Mouse (Mus musculus): ENCODE results near the gene Gse1. TPM values are rescaled to one million over a fixed set of nuclear protein-coding genes. Genes with fewer than 3 reads are reported as not detected.
A peak's percentile ranks its signal among the peaks of the same experiment; 100 is the strongest.
"Not testable (repeated sequence)": the region's sequence is repeated elsewhere in the genome, so short reads cannot be mapped to it uniquely, and the experiment has no call there.

Gse1 gene
- total RNA-seq, 2 experiments from 2014 or later: 58.1 to 60.7 TPM

- peak; percentile 68 to 69 for DNase-seq (ENCODE audit: low spot score in 2 of 2)
Observed at GRCm38 (mm10) chr8:120319449-120319848, 91.2 kb downstream of the Gse1 start.

DNA sequence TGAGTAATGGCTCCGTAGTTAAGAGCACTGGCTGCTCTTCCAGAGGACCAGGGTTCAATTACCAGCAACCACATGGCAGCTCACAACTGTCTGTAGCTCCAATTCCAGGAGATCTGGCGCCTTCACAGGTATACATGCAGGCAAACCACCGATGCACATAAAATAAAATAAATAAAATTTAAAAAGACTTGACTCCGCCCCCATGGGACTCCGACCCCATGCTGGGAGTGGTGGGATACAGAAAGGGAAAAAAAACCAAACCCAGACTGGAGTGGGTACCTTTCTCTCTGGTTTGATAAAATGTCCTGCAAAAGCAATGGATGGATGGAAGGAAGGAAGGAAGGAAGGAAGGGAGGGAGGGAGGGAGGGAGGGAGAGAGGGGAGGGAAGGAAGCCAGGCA lies 91.9 kb downstream of the Gse1 start:
- DNase-seq (ENCODE audit: low spot score in 2 of 2): no peak

- DNase-seq (ENCODE audit: low spot score in 2 of 2): no peak
Observed at GRCm38 (mm10) chr8:120321724-120322123, 93.5 kb downstream of the Gse1 start.

GRCm38 (mm10) chr8:120322956-120323448 lies 94.7 kb downstream of the Gse1 start:
- DNase-seq (ENCODE audit: low spot score in 2 of 2): no peak

GRCm38 (mm10) chr8:120324555-120324954 lies 96.3 kb downstream of the Gse1 start:
- no peak for DNase-seq (ENCODE audit: low spot score in 2 of 2)

GRCm38 (mm10) chr8:120325172-120325767 lies 97.0 kb downstream of the Gse1 start:
- DNase-seq (ENCODE audit: low spot score in 2 of 2): no peak

DNA sequence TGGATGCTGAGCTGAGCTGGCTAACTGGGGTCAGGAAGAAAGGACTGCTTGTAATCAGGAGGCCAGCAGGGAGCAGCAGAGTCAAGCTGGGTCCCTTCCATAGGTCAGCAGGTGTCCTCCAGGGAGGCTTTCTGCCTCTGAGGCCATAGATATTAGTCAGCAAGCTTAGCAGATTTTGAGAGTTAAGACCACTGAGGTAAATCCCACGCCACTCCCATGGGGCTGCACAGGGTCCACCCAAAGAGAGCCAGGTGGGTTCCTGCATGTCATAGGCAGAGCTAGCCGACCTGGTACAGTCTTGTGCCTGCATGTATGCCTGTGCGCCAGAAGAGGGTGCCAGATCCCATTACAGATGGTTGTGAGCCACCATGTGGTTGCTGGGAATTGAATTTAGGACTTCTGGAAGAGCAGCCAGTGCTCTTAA lies 98.9 kb downstream of the Gse1 start:
- no peak for DNase-seq (ENCODE audit: low spot score in 2 of 2)

DNA sequence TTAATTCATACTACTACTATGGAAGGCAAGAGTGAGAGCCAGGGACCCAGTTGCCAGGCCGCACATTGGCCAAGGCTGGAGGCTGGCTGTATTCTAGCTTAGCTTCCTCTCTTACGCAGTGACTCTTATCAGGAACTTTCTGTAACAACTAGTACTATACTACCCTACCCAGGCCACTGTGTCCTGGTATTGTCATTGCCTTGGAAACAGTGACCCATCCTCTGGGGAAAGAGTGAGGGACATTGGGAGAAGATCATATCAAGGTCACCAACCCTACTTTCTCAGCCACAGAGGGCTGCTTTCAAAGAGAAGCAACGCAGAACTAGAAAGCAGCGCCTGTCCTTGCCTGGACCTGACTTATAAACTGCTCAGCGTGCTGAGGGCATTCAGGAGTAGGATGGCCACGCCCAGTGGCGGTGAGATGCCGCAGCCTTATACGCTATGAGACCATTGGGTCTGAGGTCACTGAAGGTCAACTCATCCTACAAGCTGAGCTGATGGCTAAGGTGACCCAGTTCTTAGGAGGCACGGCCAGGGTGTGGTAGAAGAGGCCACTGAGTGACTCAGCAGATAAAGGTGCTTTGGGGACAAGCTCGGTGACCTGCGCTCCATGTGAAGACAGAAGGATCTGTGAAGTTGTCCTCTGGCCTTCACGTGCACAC lies 100.2 kb downstream of the Gse1 start:
- no peak for DNase-seq (ENCODE audit: low spot score in 2 of 2)

DNA sequence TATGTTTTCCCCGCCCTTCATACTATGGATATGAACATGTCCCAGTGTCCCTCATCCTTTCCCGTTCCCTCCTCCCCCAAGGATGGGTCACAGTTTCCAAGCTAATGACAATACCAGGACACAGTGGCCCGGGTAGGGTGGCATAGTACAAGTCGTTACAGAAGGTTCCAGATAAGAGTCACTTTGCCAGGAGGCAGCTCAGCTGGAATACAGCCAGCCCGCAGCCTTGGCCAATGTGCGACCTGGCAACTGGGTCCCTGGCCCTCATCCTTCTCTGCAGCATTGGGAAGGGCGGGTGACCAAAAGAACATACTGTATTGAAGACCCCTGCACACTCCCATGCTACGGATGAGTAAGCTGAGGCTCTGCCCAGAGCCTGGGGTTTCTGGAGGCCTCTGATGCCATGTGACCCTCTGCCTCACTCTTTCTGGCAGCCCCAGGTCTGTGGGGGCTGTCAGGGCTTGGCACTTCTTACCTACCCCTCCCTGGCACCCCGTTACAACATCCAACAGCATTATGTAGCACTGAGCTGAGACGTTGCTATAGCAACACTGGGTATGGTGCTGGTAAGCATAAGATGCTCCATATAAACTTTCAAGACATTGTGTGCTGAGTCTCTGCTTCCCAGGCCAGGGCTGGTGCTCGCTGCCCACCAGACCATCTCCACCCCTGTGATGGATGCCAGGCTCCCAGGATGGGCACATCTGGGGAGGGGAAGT lies 100.9 kb downstream of the Gse1 start:
- no peak for DNase-seq (ENCODE audit: low spot score in 2 of 2)

DNA sequence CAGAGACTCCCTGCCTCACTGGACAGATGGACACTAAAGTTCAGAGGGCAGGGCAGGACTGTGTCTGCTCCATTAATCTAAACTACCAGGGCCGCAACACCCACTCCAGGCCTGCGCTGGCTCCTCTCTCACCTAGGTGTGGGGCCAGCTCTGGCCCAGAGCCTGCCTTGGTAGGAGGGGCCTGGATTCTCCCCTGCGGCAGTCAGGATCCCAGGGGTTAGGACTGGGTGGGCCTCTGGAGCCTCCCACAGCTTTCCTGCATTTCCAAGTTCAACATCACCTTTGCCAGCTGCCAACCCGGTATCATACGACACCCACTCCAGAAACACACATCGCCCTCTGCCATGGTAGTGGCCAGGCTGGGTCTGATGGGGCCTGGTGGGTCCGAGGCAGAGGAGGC lies 102.8 kb downstream of the Gse1 start:
- DNase-seq (ENCODE audit: low spot score in 2 of 2): no peak

GRCm38 (mm10) chr8:120332379-120333229 lies 104.3 kb downstream of the Gse1 start:
- no peak for DNase-seq (ENCODE audit: low spot score in 2 of 2)

DNA sequence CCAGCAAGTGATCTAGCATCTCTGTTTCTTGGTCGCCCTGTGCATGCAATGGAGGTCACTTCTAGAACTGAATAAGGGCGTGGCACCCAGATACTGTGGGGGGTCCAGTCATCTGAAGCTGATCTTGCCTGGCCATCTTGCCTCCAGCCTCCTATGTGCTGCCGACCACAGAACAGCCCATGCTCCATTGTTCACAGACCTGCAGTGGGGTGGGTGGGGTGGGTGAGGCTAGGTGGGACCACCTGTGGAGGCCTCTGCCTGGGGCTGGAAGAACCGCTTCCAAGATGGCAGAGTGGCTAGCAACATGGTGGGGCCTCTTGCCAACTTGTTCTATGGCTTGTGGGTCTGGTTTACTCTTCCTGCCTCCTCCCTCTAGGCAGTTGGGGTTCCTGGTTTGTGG lies 105.4 kb downstream of the Gse1 start:
- no peak for DNase-seq (ENCODE audit: low spot score in 2 of 2)

DNA sequence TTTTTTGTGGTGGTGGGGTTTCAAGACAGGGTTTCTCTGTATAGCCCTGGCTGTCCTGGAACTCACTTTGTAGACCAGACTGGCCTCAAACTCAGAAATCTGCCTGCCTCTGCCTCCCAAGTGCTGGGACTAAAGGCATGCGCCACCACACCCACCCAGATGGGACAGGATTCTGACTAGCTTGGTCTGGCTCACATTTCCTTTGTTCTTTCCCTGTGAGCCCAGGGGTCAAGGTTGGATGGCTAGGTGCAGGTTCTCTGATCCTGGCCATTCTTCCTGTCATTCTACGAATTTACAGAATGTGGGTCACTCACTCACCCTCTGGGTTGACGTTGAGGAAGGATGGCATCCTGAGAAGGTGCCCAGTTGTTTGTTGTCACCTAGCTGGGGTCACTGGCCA lies 106.0 kb downstream of the Gse1 start:
- DNase-seq (ENCODE audit: low spot score in 2 of 2): not testable (repeated sequence)

DNA sequence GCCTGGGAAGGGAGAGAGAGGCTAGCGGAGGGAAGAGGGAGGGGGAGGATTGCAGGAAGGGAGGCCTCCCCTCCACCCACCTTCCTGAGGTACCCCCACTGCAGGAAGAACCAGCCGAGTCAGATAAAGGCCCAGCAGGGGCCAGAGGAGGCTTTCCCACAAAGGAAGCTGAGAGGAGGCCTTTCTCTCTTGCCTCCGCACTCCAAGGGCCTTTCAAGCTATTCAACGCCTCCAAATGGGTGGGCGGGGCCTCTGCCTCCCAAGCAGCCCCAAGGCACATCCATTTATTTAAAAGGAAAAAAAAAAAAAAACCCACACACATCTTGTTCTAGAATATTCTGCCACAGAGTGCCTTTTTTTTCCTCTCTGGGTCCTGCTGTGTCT lies 106.6 kb downstream of the Gse1 start:
- DNase-seq (ENCODE audit: low spot score in 2 of 2): no peak

GRCm38 (mm10) chr8:120335262-120336086 lies 107.2 kb downstream of the Gse1 start:
- no peak for DNase-seq (ENCODE audit: low spot score in 2 of 2)

- DNase-seq (ENCODE audit: low spot score in 2 of 2): no peak
Observed at GRCm38 (mm10) chr8:120336087-120336380, 107.8 kb downstream of the Gse1 start.

DNA sequence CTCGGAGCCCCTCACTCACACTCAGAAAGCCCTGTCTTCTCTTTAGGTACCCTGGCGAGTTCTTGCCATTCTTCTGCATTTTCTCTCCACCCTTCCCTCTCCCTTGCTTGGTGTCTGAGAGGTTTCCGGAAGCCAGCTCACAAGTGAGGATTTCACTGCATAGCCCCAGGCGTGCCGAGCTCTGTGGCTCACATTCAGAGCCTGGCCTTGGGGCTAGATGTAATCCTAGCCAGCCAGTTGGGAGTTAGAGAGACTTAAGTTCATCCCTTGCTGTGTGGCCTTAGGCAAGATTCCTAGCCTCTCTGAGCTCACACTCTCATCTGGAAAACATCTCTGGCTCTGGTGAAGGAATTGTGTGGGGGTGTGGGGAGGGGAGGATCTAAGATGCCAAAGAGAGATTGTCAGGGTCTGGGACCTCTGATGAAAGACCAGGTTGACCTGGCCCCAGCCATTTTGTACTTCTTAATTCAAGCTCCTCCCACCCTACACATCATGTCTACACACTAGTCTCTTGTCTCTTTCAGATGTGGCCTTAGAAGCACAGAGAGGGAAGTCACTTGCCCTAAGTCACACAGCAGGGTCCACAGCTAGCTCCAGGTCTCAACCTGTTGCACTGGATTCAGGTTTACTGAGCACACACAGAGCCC lies 108.8 kb downstream of the Gse1 start:
- DNase-seq (ENCODE audit: low spot score in 2 of 2): no peak

DNA sequence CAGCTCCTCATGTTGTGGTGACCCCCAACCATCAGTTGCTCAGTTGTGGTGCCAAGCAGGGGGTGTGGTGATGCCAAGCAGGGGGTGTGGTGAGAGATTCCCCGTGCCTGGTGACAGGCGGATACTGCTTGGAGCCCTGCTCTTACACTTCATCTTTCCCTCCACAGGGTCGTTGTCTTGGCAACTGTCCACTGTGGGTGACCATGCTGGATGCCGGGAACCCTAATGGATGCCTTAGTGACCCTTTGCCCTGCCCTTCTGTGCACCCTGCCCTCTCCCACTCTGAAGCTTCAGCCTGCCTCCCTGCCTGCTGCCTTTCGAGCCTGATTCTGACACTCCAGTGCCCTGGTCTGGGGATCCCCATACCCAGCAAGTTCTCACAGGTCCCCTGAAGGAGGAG lies 109.4 kb downstream of the Gse1 start:
- DNase-seq (ENCODE audit: low spot score in 2 of 2): no peak

DNA sequence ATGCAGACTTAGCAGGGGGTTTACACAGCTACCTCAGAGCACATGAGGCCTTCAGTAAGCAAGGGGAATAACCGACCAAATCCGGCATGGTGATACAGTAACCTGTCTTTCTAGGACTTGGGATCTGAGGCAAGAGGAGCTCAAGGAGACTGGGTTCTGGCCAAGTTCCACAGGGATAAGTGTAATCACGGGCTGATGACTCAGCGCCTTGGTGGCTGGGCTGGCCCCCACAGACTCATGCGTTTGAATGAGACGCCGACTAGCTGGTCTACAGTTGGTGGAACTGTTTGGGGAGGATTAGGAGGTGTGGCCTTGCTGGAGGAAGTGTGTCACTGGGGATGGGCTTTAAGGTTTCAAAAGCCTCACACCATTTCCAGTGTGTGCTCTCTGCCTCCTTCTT lies 110.4 kb downstream of the Gse1 start:
- DNase-seq (ENCODE audit: low spot score in 2 of 2): no peak

DNA sequence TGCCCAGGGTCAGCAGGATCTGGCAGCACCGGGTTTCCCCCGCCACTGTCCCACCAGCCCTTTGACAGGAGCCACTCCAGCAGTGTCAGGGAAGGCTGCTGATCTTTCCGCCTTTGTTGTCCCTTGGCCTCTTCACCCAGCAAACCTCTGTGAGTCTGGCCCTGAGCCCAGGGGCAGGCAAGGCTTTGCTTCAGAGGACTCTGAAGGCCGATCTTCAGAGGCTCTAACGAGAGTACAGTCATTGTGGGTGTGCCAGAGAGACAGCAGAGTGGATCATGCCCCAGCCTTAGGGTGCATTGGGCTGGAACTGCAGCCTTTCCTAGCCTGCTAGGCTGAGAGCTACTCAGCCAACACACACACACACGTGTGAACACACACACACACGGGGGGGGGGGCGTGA lies 111.5 kb downstream of the Gse1 start:
- peak in 1 of 2 experiments; percentile 55 for DNase-seq (ENCODE audit: low spot score in 2 of 2)

Measured in adrenal gland, postnatal 4 days (tissue).